Mouse (Mus musculus) liver, embryonic 13.5 days (tissue): ENCODE data around the gene B4galt2. TPM values are rescaled to one million over a fixed set of nuclear protein-coding genes. Genes with fewer than 3 reads are reported as not detected.

Experiments
- ATAC-seq: fragments of 200-750 bp; cut with Nextera tagmentation; 2 replicates; pipeline ENCODE4 v1.8.0; 2017; ENCODE audit warnings: low read depth, mild to moderate bottlenecking, moderate number of reproducible peaks, moderate library complexity
- DNase-seq: peaks from one replicate; pipeline ENCODE4 v3.0.0; 2022
- H3K27ac ChIP-seq: fragments of 300-500 bp; sonication (generic); 2 replicates; pipeline ENCODE4 v1.5.1; 2015; ENCODE audit warnings: moderate library complexity, mild to moderate bottlenecking, inconsistent platforms
- H3K27me3 ChIP-seq: fragments of 300-500 bp; sonication (generic); 2 replicates; pipeline ENCODE4 v1.6.1; 2015; ENCODE audit warnings: mild to moderate bottlenecking, inconsistent platforms
- H3K36me3 ChIP-seq: fragments of 300-500 bp; sonication (generic); 2 replicates; pipeline ENCODE4 v1.6.1; 2015; ENCODE audit warnings: mild to moderate bottlenecking, inconsistent platforms
- H3K4me1 ChIP-seq: fragments of 300-500 bp; sonication (generic); replicated peaks from 2 replicates; pipeline ENCODE4 v1.6.1; 2015; ENCODE audit warnings: inconsistent platforms
- H3K4me2 ChIP-seq: fragments of 300-500 bp; sonication (generic); 2 replicates; pipeline ENCODE4 v1.6.1; 2015; ENCODE audit warnings: inconsistent platforms, mild to moderate bottlenecking, moderate library complexity
- H3K4me3 ChIP-seq: fragments of 300-500 bp; sonication (generic); replicated peaks from 2 replicates; pipeline ENCODE4 v1.5.1; 2015; ENCODE audit warnings: mild to moderate bottlenecking, inconsistent platforms
- H3K9ac ChIP-seq: fragments of 300-500 bp; sonication (generic); 2 replicates; pipeline ENCODE4 v1.6.1; 2015; ENCODE audit warnings: mild to moderate bottlenecking, inconsistent platforms
- H3K9me3 ChIP-seq: fragments of 300-500 bp; sonication (generic); replicated peaks from 2 replicates; pipeline ENCODE4 v1.6.1; 2016; ENCODE audit warnings: inconsistent platforms
- WGBS: fragments of 180-500 bp; shearing (Covaris S2); methylation state at CpG from one replicate; pipeline ENCODE4 v1.1.7; 2015; ENCODE audit not compliant: insufficient replicate concordance; 5-methylcytosine and 5-hydroxymethylcytosine counted together
- polyA plus RNA-seq: library from polyadenylated mRNA; unstranded; fragments of >200 nt; fragmentation: Nextera tagmentation; extraction: Ambion mirVana; gene quantifications from 2 replicates; pipeline ENCODE4 v1.2.1, GENCODE M21; 2015

B4galt2 gene
- polyA plus RNA-seq, 1 experiment from 2014 or later: 1.9 TPM

- Histone ChIP-seq H3K27ac (no peak overlapping the region), H3K4me1 (peaks cover 58% of the 10 kb centered on the region), H3K4me2 (no peak overlapping the region), H3K9me3 (no peaks in the 10 kb centered on the region), H3K27me3 (no peaks in the 10 kb centered on the region), H3K4me3 (no peak overlapping the region), H3K9ac (no peak overlapping the region; the same call in 1 of the 2 replicates), H3K36me3 (peaks cover 100% of the 10 kb centered on the region)
- no peak for DNase-seq
- 70% methylated on average over 17 of the region's 17 CpGs for WGBS
- no peak for ATAC-seq
Measured at GRCm38 (mm10) chr4:117849063-117849462, 34.2 kb downstream of the B4galt2 start.

GRCm38 (mm10) chr4:117847011-117847410 is 36.3 kb downstream of the B4galt2 start:
- peak overlapping the region; percentile 44; the same call in 1 of the 2 replicates for H3K27ac ChIP-seq
- peaks cover 44% of the 10 kb centered on the region for H3K4me1 ChIP-seq
- no peak for DNase-seq
- no peak for ATAC-seq
- H3K9me3 ChIP-seq: no peaks in the 10 kb centered on the region
- WGBS: 87% methylated on average over 2 of the region's 2 CpGs
- H3K4me2 ChIP-seq: no peak overlapping the region
- H3K9ac ChIP-seq: no peak overlapping the region
- H3K36me3 ChIP-seq: peaks cover 99% of the 10 kb centered on the region
- no peak overlapping the region for H3K4me3 ChIP-seq
- H3K27me3 ChIP-seq: no peaks in the 10 kb centered on the region

GRCm38 (mm10) chr4:117846261-117846660 is 37.0 kb downstream of the B4galt2 start:
- no peak overlapping the region for H3K27ac ChIP-seq
- 97% methylated on average over 4 of the region's 4 CpGs for WGBS
- no peak overlapping the region for H3K4me3 ChIP-seq
- H3K27me3 ChIP-seq: no peaks in the 10 kb centered on the region
- H3K4me2 ChIP-seq: no peak overlapping the region
- H3K9me3 ChIP-seq: no peaks in the 10 kb centered on the region
- H3K9ac ChIP-seq: no peak overlapping the region
- ATAC-seq: no peak
- peaks cover 45% of the 10 kb centered on the region for H3K4me1 ChIP-seq
- peaks cover 99% of the 10 kb centered on the region for H3K36me3 ChIP-seq
- no peak for DNase-seq

- Histone ChIP-seq H3K9ac (no peak overlapping the region), H3K4me2 (no peak overlapping the region), H3K4me3 (no peak overlapping the region), H3K4me1 (peaks cover 46% of the 10 kb centered on the region), H3K9me3 (no peaks in the 10 kb centered on the region), H3K36me3 (peaks cover 99% of the 10 kb centered on the region), H3K27me3 (no peaks in the 10 kb centered on the region), H3K27ac (no peak overlapping the region)
- 87% methylated on average over 11 of the region's 11 CpGs for WGBS
- DNase-seq (no peak), ATAC-seq (no peak)
Measured at GRCm38 (mm10) chr4:117845316-117845715, 38.0 kb downstream of the B4galt2 start.

- Histone ChIP-seq H3K36me3 (peaks cover 99% of the 10 kb centered on the region), H3K4me1 (peaks cover 54% of the 10 kb centered on the region), H3K27ac (no peak overlapping the region), H3K27me3 (no peaks in the 10 kb centered on the region), H3K4me3 (no peak overlapping the region), H3K9ac (no peak overlapping the region), H3K9me3 (no peaks in the 10 kb centered on the region), H3K4me2 (no peak overlapping the region)
- DNase-seq: no peak
- WGBS: 92% methylated on average over 5 of the region's 5 CpGs
- no peak for ATAC-seq
Measured at GRCm38 (mm10) chr4:117844467-117844866, 38.8 kb downstream of the B4galt2 start.

GRCm38 (mm10) chr4:117843101-117843500 is 40.2 kb downstream of the B4galt2 start:
- peaks cover 99% of the 10 kb centered on the region for H3K36me3 ChIP-seq
- ATAC-seq (no peak), DNase-seq (no peak)
- H3K4me1 ChIP-seq: peaks cover 62% of the 10 kb centered on the region
- H3K27ac ChIP-seq: no peak overlapping the region
- no peak overlapping the region for H3K4me3 ChIP-seq
- H3K9me3 ChIP-seq: no peaks in the 10 kb centered on the region
- no peaks in the 10 kb centered on the region for H3K27me3 ChIP-seq
- H3K9ac ChIP-seq: no peak overlapping the region
- WGBS: 89% methylated on average over 5 of the region's 5 CpGs
- no peak overlapping the region for H3K4me2 ChIP-seq

- WGBS: 85% methylated on average over 3 of the region's 3 CpGs
- Histone ChIP-seq H3K36me3 (peaks cover 97% of the 10 kb centered on the region), H3K9ac (no peak overlapping the region), H3K4me1 (peaks cover 63% of the 10 kb centered on the region), H3K27ac (peak overlapping the region; percentile 48), H3K4me3 (no peak overlapping the region), H3K27me3 (no peaks in the 10 kb centered on the region), H3K4me2 (no peak overlapping the region), H3K9me3 (no peaks in the 10 kb centered on the region)
- no peak for DNase-seq
- ATAC-seq: no peak
Measured at GRCm38 (mm10) chr4:117841566-117841965, 41.7 kb downstream of the B4galt2 start.

GRCm38 (mm10) chr4:117840821-117841220 is 42.5 kb downstream of the B4galt2 start:
- whole genome bisulfite sequencing: 91% methylated on average over 5 of the region's 5 CpGs
- Histone ChIP-seq H3K27ac (peak overlapping the region; percentile 56), H3K9ac (no peak overlapping the region)

GRCm38 (mm10) chr4:117839366-117839765 is 43.9 kb downstream of the B4galt2 start:
- Histone ChIP-seq H3K4me2 (peak overlapping the region; percentile 90; the same call in 1 of the 2 replicates), H3K4me3 (no peak overlapping the region), H3K9me3 (no peaks in the 10 kb centered on the region), H3K27me3 (no peaks in the 10 kb centered on the region), H3K4me1 (peaks cover 65% of the 10 kb centered on the region), H3K36me3 (peaks cover 75% of the 10 kb centered on the region), H3K27ac (peak overlapping the region; percentile 100), H3K9ac (peak overlapping the region; percentile 98)
- no peak for DNase-seq
- no peak for ATAC-seq
- WGBS: 87% methylated on average over 6 of the region's 6 CpGs

More at GRCm38 (mm10) chr4:117840821-117841220, 42.5 kb downstream of the B4galt2 start:
- no peaks in the 10 kb centered on the region for H3K27me3 ChIP-seq
- ATAC-seq (no peak), DNase-seq (no peak)
- no peaks in the 10 kb centered on the region for H3K9me3 ChIP-seq
- no peak overlapping the region for H3K4me2 ChIP-seq
- H3K4me1 ChIP-seq: peaks cover 60% of the 10 kb centered on the region
- peaks cover 89% of the 10 kb centered on the region for H3K36me3 ChIP-seq
- no peak overlapping the region for H3K4me3 ChIP-seq

- Histone ChIP-seq H3K9ac (peak overlapping the region; percentile 98), H3K4me3 (peak overlapping the region; percentile 95), H3K27ac (peak overlapping the region; percentile 100), H3K27me3 (no peaks in the 10 kb centered on the region), H3K4me1 (peaks cover 83% of the 10 kb centered on the region), H3K36me3 (peaks cover 54% of the 10 kb centered on the region), H3K9me3 (no peaks in the 10 kb centered on the region), H3K4me2 (peak overlapping the region; percentile 90)
- ATAC-seq (no peak), DNase-seq (no peak)
- 66% methylated on average over 4 of the region's 4 CpGs for WGBS
Measured at GRCm38 (mm10) chr4:117837271-117837670, 46.0 kb downstream of the B4galt2 start.

GRCm38 (mm10) chr4:117836204-117836767 is 47.0 kb downstream of the B4galt2 start:
- WGBS: under 1% methylated on average over 48 of the region's 48 CpGs
- ATAC-seq (peak; percentile 73), DNase-seq (peak; percentile 92)
- peak overlapping the region; percentile 95 for H3K4me3 ChIP-seq
- no peaks in the 10 kb centered on the region for H3K9me3 ChIP-seq
- H3K4me2 ChIP-seq: peak overlapping the region; percentile 90
- peaks cover 45% of the 10 kb centered on the region for H3K36me3 ChIP-seq
- peaks cover 83% of the 10 kb centered on the region for H3K4me1 ChIP-seq
- peak overlapping the region; percentile 100 for H3K27ac ChIP-seq
- peak overlapping the region; percentile 98 for H3K9ac ChIP-seq
- H3K27me3 ChIP-seq: no peaks in the 10 kb centered on the region

GRCm38 (mm10) chr4:117835531-117836111 is 47.7 kb downstream of the B4galt2 start:
- Histone ChIP-seq H3K36me3 (peaks cover 38% of the 10 kb centered on the region), H3K4me2 (peak overlapping the region; percentile 90), H3K27ac (peak overlapping the region; percentile 100), H3K9me3 (no peaks in the 10 kb centered on the region), H3K4me1 (peaks cover 83% of the 10 kb centered on the region), H3K9ac (peak overlapping the region; percentile 98), H3K4me3 (peak overlapping the region; percentile 95), H3K27me3 (no peaks in the 10 kb centered on the region)
- peak; percentile 57 for ATAC-seq
- DNase-seq: peak; percentile 81
- WGBS: under 1% methylated on average over 59 of the region's 60 CpGs
